Mouse (Mus musculus) neutrophil, adult 5-6 weeks (primary cell): ENCODE data around the gene Lmf1. TPM values are rescaled to one million over a fixed set of nuclear protein-coding genes. Genes with fewer than 3 reads are reported as not detected.

Experiments
- ATAC-seq: fragments of 151-379, 151-347 bp; 2 replicates; pipeline ENCODE4 v1.8.0; 2017; ENCODE audit warnings: mild to moderate bottlenecking, moderate TSS enrichment; ENCODE audit not compliant: insufficient number of reproducible peaks, poor library complexity, low FRiP score, severe bottlenecking; ENCODE audit errors: extremely low read depth
- total RNA-seq: library from RNA; stranded (forward); fragments of 200-1000 nt; gene quantifications from 2 replicates; pipeline ENCODE4 v1.2.3, GENCODE M21; 2017

Gene Lmf1
- total RNA-seq, 1 experiment from 2014 or later, result 10.9 TPM

DNA sequence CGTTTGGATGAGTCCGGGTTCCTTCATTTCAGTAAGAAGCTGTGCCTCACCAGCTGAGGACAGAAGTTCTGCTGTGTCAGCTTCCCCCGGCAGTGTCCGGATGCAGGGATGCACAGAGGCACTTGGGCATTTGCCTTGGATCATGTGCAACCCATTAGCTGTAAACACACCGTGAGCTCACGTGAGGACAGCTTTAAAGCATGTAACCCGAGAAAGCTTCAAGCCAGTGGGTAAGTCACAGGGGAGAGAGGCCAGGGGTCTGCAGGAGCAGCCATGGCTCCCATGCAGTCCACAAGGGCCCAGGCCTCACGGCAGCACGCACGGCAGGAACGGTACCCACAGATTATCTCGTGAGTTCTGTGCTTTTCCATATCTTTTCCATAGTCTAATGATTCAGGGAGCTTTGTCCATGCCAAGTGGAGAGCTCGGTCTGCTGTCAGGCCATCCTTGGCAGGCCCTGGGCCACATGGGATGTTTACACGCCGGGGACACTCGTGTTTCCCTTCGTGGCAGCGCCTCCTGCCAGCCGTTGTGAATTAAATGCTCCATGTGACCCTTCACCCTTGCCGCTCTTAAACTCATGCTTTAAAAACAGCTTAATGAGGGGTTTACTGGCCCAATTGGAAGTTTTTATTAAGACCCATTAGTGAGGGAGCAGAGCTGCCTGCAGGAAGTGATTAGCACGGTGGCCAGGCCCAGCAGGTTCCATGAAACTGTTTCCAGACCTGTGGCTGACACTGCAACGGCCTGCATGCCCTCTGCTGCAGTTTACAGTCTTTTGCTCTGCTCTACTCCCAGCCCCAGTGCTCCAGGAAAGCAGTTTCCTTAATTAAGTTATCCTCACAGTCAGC, 14.8 kb downstream of the Lmf1 start:
- no peak for ATAC-seq

DNA sequence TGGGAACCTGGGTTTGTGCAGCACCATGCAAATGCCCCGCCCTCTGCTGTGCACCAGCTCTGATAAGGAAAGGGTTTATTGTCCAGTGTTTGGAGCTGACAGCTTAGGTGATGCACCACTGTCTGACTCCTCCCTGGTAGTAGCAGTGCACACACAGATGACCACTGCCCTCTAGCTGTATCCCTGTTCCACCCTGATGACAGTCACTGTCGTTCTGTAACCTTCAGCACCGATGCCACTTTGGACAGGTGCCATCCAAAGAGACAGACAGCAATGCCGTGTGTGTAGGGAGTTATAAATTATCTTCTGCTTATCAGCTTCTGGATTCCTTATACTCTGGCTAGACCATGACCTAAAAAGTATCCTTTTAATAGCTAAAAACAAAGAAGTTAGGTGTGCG, 16.6 kb downstream of the Lmf1 start:
- ATAC-seq, result no peak

DNA sequence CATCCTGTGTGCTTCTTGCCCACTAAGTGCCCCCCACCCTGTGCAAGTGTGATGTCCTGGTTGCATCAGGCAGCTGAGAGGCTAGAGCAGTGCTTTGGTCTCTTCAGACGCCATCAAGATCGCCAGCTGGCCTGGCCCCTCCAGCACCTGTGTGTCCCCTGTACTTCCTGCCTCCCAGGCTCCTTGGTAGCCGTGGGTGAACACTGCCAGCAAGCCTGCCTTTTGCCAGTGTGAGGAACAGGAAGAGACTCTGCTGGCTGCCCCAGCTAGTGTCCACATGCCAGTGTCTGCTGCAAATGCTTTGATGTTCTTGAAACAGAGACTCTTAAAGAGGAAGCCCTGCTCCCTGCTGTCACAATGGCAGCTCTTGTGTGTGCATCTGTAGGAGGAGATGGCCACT, 18.7 kb downstream of the Lmf1 start:
- no peak for ATAC-seq

DNA sequence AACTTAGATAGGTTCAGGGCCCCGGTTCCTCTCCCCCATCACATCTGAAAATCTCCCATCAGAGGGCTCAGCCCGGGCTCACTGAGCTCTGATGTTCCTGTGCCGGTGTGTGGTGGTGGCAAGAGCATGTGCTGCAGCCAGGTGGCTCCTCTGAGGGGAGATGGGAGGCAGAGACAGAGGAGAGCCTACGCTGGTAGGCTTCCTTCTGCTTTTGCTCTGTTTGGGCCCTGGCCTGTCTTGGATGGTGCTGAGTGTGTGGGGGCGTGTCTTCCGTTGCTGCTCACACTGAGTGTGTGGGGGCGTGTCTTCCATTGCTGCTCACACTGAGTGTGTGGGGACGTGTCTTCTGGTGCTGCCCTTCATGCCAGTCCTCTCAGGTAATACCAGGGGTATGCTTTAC, 23.5 kb downstream of the Lmf1 start:
- ATAC-seq, result no peak

DNA sequence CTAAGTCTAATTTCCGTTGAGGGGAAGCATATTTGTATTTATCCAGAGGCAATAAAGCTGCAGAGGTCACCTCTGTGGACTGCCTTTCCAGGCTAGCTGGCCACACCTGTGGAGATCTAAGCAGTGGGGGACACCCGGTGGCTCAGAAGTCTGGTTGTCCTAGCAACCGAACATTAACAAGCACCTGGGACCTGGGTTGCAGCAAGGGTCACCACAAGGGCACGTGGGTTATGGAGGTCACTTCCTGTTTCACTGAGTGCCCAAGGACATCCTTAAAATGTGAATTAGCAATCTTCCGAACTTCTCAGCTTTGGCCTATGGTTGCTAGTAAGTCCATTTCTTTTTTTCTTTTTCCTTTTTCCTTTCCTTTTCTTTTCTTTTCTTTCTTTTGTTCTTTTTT, 25.3 kb downstream of the Lmf1 start:
- ATAC-seq, result no peak

DNA sequence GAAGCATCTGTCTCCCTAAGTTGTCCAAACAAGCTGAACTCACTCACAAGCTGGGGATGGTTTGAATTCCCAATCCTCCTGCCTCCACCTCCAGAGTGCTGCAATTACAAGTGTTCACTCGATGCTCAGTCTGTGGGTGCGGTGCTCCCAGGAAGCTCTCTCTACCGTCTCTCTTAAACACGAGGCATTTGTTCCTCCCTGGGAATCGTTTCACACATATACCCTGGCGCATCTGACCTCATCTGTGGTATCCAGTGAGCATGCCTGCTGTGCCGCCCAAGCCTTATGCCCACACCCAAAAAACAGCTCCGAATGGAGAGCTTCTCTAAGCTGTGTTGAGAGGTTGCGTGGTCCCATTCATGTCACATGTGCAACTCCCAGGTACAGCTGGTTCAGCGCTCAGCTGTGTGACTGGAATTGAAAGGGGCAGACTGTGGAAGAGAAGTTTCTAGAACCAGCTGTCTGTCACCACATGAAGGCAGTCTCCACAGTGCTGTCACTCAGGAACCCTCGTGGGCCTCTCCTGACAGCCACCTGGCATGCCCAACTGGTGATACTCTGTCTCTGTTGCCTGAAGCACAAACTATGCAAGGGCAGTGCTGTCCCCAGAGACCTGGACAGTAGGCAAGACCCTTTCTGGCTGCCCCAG, 29.4 kb downstream of the Lmf1 start:
- no peak for ATAC-seq

DNA sequence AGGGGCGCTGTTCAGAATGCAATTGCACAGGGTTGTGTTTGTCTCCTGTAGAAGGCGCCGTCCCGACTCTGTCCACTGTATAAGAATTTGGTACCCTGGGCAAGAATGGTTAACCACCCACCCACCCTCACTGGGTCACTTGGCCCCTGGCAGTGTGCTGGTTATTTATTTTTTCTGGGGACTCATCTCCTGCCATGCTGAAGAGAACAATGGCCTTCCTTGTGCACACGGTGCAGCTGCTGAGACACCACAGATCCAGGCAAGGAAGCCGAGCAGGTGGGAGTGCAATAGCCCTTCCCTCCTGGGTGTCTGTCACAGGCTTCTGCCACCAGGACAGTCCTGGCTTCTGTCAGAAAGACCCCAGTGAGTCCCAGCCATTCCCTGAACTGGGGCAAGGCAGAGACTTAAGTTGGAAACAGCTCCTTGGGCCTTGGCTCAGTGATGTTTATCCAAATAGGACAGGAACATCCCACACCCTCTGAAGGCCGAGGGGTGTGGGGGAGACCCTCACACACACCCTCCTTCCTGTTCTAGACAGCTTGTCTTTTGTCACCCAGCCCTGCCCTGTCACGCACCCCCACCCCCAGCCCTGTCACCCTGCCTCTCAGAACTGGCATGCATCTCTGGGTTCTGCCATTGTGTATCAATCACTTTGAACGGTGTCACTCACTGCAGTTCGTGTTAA, 30.1 kb downstream of the Lmf1 start:
- ATAC-seq, result no peak

DNA sequence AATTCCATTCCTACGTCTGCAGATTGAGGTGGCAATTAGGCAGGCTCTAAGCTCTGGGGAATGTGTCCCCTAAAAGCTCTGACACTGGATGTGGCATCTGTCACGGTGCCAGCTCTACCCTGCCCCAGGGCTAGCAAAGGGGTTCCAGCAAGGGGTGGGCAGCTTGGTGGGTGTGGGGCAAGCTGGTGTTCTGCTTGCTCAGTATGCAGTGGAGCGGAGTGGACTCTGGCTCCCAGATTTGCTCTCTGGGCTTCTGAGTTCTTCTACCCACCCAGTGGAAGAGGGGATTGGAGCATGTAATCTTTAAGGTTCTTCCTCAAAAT, 30.6 kb downstream of the Lmf1 start:
- ATAC-seq, result no peak

DNA sequence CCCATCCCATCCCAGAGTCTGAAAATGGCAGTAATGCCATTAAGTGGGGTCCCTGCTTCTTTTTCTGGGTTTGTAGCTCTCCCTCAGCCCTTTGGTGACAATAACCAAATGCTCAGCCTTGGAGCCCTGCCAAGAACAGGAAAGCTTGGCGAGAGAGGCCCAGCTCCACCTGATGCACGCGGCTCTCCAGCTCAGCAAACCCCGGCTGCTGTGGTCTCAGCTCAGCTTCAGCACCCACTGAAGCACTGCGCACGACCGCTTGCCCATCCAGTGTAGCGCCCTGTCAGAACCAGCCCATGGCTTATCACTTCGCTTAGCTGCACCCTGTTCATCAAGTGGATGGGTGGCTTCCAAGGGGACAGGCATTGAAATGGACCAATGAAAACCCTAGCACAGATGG, 31.3 kb downstream of the Lmf1 start:
- no peak for ATAC-seq

DNA sequence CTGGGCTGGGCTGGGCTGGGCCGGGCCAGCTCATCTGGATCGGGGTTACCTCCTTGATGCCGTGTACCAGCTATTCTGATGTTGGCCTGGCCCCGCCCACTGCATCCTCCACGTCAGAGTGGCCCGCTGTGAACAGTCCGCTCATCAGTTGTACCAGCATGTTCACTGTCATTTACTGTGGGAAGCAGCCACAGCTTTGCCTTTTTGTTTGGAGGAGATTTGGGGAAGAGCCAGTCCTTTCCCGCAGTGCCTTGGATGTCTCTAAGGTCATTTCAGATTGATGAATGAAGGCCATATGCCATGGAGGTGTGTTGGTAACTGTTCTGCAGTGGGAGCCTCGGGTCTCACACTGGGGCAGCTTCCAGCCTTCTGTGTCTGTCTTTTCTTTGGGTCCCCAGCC, 33.7 kb downstream of the Lmf1 start:
- no peak for ATAC-seq

DNA sequence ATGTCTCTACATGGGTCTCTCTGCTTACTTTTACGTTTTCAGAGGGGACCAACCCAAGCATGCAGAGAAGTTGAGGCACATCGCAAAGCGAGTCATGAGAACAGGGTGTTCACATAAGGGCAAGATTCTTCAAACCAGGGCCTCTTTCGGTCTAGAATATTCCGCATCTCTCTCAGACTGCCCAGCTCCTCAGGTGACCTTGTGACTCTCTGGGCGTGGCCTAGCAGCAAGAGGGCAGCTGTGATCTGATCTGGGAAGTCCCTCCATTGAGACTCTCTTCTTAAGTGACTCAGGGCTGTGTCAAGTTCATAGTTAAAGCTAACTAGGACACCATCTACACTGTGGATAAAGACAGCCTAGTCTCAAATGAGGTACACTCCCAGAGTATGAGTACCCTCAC, 34.4 kb downstream of the Lmf1 start:
- no peak for ATAC-seq

DNA sequence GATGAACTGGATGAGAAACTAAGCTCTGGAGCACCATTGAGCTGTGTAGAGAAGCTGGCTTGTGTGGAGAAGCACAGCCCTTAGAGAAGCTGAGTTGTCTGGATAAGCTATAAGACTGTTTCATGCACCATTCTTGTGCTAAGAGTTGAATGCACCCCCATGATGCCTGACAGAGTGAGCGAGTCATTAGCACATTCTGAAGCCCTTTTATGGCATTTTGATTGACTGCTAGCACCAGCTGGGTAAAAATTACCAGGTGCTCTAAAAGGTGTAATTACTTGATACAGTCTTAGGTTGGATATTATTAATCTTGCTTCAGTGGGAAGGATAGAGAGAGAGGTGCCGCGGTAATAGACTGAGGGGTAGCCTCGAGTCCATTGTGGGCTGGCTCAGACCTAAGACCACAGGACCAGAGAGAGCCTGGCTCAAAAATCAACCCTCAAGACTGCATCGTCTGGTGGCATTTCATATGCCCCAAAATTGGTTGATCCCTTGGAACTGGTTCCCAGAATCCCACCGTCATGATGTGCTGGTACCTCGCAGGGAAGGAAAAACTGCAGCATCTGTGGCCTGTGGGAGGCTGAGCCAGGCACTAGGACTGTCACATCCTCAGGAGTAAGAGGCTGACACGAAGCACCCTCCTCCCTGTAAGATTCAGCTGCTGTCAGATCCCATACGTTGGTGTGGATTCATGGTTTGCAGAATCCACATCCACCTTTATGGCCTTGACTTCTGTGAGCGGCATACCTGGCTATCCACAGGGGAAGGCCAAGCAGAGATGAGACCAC, 36.0 kb downstream of the Lmf1 start:
- ATAC-seq, result no peak

DNA sequence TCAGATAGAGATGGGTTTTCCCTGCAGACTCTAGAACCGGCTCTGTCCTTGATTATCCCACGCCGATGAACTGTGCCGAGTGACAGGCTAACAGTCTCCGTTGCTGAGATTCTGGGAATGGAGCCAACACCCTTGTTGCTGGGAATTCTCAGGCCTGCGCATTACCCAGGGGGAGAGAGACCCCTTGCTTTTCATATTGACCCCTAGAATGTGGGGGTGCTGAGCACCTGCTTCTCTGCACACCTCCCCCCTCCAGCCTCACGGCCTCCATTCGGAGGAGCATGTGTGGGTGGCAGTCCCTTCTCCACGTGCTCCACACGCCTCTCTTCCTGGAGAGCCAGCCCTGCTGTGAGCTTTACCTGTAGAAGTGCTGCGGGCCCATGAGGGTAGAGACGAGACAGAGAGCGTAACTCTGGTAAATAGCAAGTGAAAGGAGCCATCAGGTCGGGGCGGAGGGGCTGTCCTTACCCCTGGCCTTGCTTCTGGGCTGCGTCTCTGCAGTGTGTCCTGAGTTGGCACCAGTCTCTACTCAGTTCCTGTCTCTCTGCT, 39.7 kb downstream of the Lmf1 start:
- ATAC-seq, result no peak

DNA sequence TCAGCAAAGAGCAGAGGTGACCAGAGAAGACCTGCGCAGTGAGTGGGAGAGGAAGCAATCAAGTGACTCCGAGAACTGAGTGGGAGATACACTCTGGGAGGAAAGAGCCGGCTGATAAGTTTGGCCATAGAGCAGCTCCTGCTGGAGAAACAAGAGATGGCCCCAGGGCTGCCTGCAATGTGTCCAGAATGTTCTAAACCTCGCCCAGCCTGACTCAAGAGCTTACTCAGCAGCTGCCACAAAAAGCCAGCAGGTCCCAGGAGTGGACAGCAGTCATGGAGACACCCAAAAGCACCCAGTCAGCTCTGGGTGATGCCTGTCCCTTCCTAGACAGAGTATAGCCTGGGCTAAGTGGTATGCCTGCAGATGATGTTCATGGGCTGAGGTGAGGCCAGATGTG, 44.6 kb downstream of the Lmf1 start:
- no peak for ATAC-seq

DNA sequence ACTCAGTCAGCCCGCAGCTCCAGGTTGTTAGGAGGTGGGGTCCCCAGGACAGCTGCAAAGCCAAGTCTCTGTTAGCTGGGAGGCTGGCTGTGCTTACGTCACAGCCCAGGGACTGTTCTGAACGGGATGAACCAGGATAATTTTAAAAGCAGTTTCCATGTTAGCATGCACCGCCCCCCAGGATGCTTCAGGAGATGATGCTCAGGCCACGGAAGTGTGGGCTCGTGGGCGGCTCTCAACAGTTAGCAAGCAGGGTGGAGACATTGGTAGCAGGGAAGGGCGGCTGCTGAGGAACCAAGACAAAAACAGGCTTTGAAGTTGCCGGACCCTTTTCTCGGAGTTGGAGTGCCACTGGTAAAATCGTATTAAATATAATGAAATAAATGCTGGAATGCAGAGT, 45.0 kb downstream of the Lmf1 start:
- no peak for ATAC-seq

DNA sequence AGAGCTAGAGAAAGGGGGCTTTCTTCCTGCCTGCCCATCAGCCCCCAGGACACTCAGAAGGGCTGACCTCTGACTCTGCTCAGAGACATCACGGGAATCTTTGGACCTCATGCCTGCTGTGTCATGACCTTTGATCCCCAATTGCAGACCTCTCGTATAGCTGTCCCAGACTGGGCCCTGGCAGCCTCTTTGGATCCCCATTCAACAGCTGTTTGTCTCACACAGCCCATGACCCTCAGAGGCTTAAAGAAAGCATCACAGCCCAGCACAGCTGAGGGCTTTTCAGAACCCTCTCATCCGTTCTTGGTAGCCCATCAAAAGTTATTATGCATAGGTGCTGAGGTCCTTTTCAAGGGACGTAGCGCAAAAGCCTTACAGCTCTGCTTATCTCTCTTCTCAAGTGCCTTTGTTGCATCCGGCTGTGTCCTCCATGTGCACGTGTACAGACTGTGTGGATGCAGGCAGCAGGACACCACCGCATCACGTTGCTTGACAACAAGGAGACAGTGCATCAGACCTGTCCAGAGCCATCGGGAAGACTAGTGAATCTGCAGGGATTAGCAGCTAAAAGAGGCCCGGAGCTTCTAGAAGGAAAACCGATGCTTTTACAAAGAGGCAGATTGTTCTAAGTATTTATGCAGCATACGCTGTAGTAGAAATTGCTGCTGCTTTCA, 45.7 kb downstream of the Lmf1 start:
- no peak for ATAC-seq

DNA sequence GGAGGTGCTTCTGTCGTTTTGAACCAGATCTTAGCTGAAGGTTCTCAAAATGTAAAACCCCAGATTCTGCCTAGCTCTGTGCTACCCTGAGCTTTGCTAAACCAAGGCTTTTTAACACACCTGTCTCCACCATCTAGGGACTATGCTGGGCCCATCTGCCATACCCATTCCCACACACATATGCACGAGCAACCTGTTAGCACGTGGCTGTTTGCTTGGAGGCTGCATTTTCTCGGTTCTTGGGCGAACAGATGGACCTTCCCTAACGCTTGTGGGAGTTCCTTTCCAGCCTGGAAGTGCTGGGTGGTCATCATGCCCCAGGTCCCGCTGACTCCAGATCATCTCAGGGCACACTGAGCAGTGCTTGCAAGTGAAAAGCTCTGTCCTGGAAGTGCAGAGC, 46.4 kb downstream of the Lmf1 start:
- ATAC-seq, result no peak

DNA sequence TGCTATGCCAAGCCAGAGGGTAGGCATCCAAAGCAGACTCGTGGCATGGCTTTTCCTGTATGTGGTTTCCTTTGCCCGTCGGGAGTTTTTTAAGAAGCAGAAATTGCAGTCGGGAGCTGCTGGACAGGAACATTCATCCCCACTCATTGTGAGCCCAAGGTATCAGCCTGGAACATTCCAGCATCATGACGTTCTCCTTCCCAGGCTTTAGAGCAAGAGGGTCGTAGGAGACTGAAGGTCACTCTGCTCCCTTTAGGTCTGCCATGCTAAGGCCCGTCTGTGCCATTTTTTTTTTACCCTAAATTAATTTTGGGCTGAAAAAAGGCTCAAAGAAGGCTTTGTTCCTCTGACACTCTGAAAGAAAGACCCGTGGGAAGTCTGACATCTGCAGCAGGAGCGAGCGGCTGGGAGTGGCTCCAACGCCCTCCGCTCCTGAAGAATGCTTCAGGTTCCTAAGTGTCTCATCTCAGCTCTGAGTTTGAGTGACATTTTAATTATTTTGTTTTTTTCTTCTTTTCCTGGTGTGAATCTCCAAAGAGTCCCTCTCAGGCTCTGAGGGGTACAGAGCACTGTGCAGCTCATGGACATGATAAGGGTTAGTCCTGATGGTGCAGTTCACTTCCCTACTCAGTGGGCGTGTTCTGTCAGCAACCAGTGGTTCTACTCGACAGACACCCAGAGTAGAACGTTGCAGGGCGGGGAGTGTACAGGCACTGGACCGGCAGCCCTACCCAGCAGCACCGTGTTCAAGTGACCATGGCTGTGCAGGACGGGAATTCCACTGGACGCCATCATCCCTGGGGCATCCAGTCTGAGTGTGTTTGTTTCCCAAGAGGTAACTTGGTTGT, 47.5 kb downstream of the Lmf1 start:
- no peak for ATAC-seq
